Mouse (Mus musculus): ENCODE measurements at regions not wholly inside any gene's neighbourhood (a gene's known extent, or its start where the extent isn't known, plus 50 kb on each side); places are given as distances from the start of the nearest gene placed in this dataset.

GRCm38 (mm10) chr10:111806333-111806732 is 166.1 kb upstream of the Krr1 start:
- H3K4me2 ChIP-seq (replicated peaks; ENCODE audit: low read depth, low read length), result no peak overlapping the region
- H3K27ac ChIP-seq (ENCODE audit: low read length), result no peak overlapping the region

GRCm38 (mm10) chr10:111806916-111807315 is 165.5 kb upstream of the Krr1 start:
- Histone ChIP-seq H3K27ac (ENCODE audit: low read length) (peak overlapping the region; percentile 5; the same call in 1 of the 2 replicates), H3K4me3 (ENCODE audit: low read length) (no peak overlapping the region), H3K27me3 (ENCODE audit: insufficient read depth, low read length) (no peaks in the 10 kb centered on the region), H3K4me2 (replicated peaks; ENCODE audit: low read depth, low read length) (no peak overlapping the region), H3K4me1 (ENCODE audit: insufficient read depth, low read length) (peaks cover 18% of the 10 kb centered on the region), H3K9ac (replicated peaks; ENCODE audit: low read length) (no peak overlapping the region), H3K9me3 (ENCODE audit: low read length) (no peaks in the 10 kb centered on the region), H3K36me3 (ENCODE audit: insufficient read depth, low read length) (no peaks in the 10 kb centered on the region)
- ATAC-seq (ENCODE audit: low FRiP score, low TSS enrichment), result 0 out of 2 replicates have a peak, but pooled peaks have one; percentile 27
- WGBS, result 20% methylated on average over 5 of the region's 5 CpGs

More at GRCm38 (mm10) chr10:111806333-111806732, 166.1 kb upstream of the Krr1 start:
- H3K27me3 ChIP-seq (ENCODE audit: insufficient read depth, low read length), result no peaks in the 10 kb centered on the region
- WGBS, result 73% methylated on average over 3 of the region's 3 CpGs
- no peak overlapping the region for H3K9ac ChIP-seq (replicated peaks; ENCODE audit: low read length)
- peaks cover 24% of the 10 kb centered on the region for H3K4me1 ChIP-seq (ENCODE audit: insufficient read depth, low read length)
- ATAC-seq (ENCODE audit: low FRiP score, low TSS enrichment), result no peak
- no peak overlapping the region for H3K4me3 ChIP-seq (ENCODE audit: low read length)
- H3K9me3 ChIP-seq (ENCODE audit: low read length), result no peaks in the 10 kb centered on the region
- no peaks in the 10 kb centered on the region for H3K36me3 ChIP-seq (ENCODE audit: insufficient read depth, low read length)

- ATAC-seq (ENCODE audit: low FRiP score, low TSS enrichment), result no peak
These were observed 158.7 kb upstream of the Krr1 start for GRCm38 (mm10) chr10:111813736-111814135.

GRCm38 (mm10) chr10:111814648-111815047 is 157.8 kb upstream of the Krr1 start:
- H3K9me3 ChIP-seq (ENCODE audit: low read length), result no peaks in the 10 kb centered on the region
- no peak overlapping the region for H3K4me3 ChIP-seq (ENCODE audit: low read length)
- ATAC-seq (ENCODE audit: low FRiP score, low TSS enrichment), result no peak
- H3K4me1 ChIP-seq (ENCODE audit: insufficient read depth, low read length), result peaks cover 5% of the 10 kb centered on the region; the same call in 1 of the 2 replicates
- 64% methylated on average over 5 of the region's 5 CpGs for WGBS
- H3K4me2 ChIP-seq (replicated peaks; ENCODE audit: low read depth, low read length), result no peak overlapping the region
- H3K27me3 ChIP-seq (ENCODE audit: insufficient read depth, low read length), result no peaks in the 10 kb centered on the region
- no peaks in the 10 kb centered on the region for H3K36me3 ChIP-seq (ENCODE audit: insufficient read depth, low read length)
- no peak overlapping the region for H3K27ac ChIP-seq (ENCODE audit: low read length)
- H3K9ac ChIP-seq (replicated peaks; ENCODE audit: low read length), result no peak overlapping the region

More at GRCm38 (mm10) chr10:111813736-111814135, 158.7 kb upstream of the Krr1 start:
- Histone ChIP-seq H3K4me2 (replicated peaks; ENCODE audit: low read depth, low read length) (no peak overlapping the region), H3K36me3 (ENCODE audit: insufficient read depth, low read length) (no peaks in the 10 kb centered on the region), H3K9ac (replicated peaks; ENCODE audit: low read length) (no peak overlapping the region), H3K4me1 (ENCODE audit: insufficient read depth, low read length) (peaks cover 4% of the 10 kb centered on the region; the same call in 1 of the 2 replicates), H3K9me3 (ENCODE audit: low read length) (no peaks in the 10 kb centered on the region), H3K27me3 (ENCODE audit: insufficient read depth, low read length) (no peaks in the 10 kb centered on the region), H3K4me3 (ENCODE audit: low read length) (no peak overlapping the region), H3K27ac (ENCODE audit: low read length) (no peak overlapping the region)
- 83% methylated on average over 4 of the region's 4 CpGs for WGBS

GRCm38 (mm10) chr10:111815160-111815559 is 157.3 kb upstream of the Krr1 start:
- H3K36me3 ChIP-seq (ENCODE audit: insufficient read depth, low read length), result no peaks in the 10 kb centered on the region
- no peak overlapping the region for H3K27ac ChIP-seq (ENCODE audit: low read length)
- H3K4me2 ChIP-seq (replicated peaks; ENCODE audit: low read depth, low read length), result no peak overlapping the region
- peaks cover 5% of the 10 kb centered on the region; the same call in 1 of the 2 replicates for H3K4me1 ChIP-seq (ENCODE audit: insufficient read depth, low read length)
- no peaks in the 10 kb centered on the region for H3K9me3 ChIP-seq (ENCODE audit: low read length)
- no peak overlapping the region for H3K4me3 ChIP-seq (ENCODE audit: low read length)
- no peaks in the 10 kb centered on the region for H3K27me3 ChIP-seq (ENCODE audit: insufficient read depth, low read length)
- WGBS, result 88% methylated on average over 2 of the region's 2 CpGs
- no peak for ATAC-seq (ENCODE audit: low FRiP score, low TSS enrichment)
- no peak overlapping the region for H3K9ac ChIP-seq (replicated peaks; ENCODE audit: low read length)

- WGBS, result 85% methylated on average over 7 of the region's 7 CpGs
- H3K9me3 ChIP-seq (ENCODE audit: low read length), result no peaks in the 10 kb centered on the region
- no peak overlapping the region for H3K4me2 ChIP-seq (replicated peaks; ENCODE audit: low read depth, low read length)
- no peak overlapping the region for H3K4me3 ChIP-seq (ENCODE audit: low read length)
- no peak overlapping the region for H3K27ac ChIP-seq (ENCODE audit: low read length)
- peaks cover 5% of the 10 kb centered on the region; the same call in 1 of the 2 replicates for H3K4me1 ChIP-seq (ENCODE audit: insufficient read depth, low read length)
- no peaks in the 10 kb centered on the region for H3K27me3 ChIP-seq (ENCODE audit: insufficient read depth, low read length)
- H3K9ac ChIP-seq (replicated peaks; ENCODE audit: low read length), result no peak overlapping the region
- no peaks in the 10 kb centered on the region for H3K36me3 ChIP-seq (ENCODE audit: insufficient read depth, low read length)
- no peak for ATAC-seq (ENCODE audit: low FRiP score, low TSS enrichment)
These were observed 156.5 kb upstream of the Krr1 start for GRCm38 (mm10) chr10:111815821-111816599.

- no peaks in the 10 kb centered on the region for H3K27me3 ChIP-seq (ENCODE audit: insufficient read depth, low read length)
- H3K27ac ChIP-seq (ENCODE audit: low read length), result no peak overlapping the region
- H3K4me2 ChIP-seq (replicated peaks; ENCODE audit: low read depth, low read length), result no peak overlapping the region
- no peak for ATAC-seq (ENCODE audit: low FRiP score, low TSS enrichment)
- peaks cover 5% of the 10 kb centered on the region; the same call in 1 of the 2 replicates for H3K4me1 ChIP-seq (ENCODE audit: insufficient read depth, low read length)
- H3K9me3 ChIP-seq (ENCODE audit: low read length), result no peaks in the 10 kb centered on the region
- no peaks in the 10 kb centered on the region for H3K36me3 ChIP-seq (ENCODE audit: insufficient read depth, low read length)
- H3K4me3 ChIP-seq (ENCODE audit: low read length), result no peak overlapping the region
- no peak overlapping the region for H3K9ac ChIP-seq (replicated peaks; ENCODE audit: low read length)
- WGBS, result 94% methylated on average over 8 of the region's 8 CpGs
These were observed 152.6 kb upstream of the Krr1 start for GRCm38 (mm10) chr10:111819755-111820451.

GRCm38 (mm10) chr10:111824820-111825219 is 147.6 kb upstream of the Krr1 start:
- H3K9me3 ChIP-seq (ENCODE audit: low read length), result no peaks in the 10 kb centered on the region
- H3K36me3 ChIP-seq (ENCODE audit: insufficient read depth, low read length), result no peaks in the 10 kb centered on the region
- no peak overlapping the region for H3K27ac ChIP-seq (ENCODE audit: low read length)
- no peak overlapping the region for H3K4me3 ChIP-seq (ENCODE audit: low read length)
- H3K27me3 ChIP-seq (ENCODE audit: insufficient read depth, low read length), result no peaks in the 10 kb centered on the region
- no peak overlapping the region for H3K9ac ChIP-seq (replicated peaks; ENCODE audit: low read length)
- peaks cover 5% of the 10 kb centered on the region; the same call in 1 of the 2 replicates for H3K4me1 ChIP-seq (ENCODE audit: insufficient read depth, low read length)
- H3K4me2 ChIP-seq (replicated peaks; ENCODE audit: low read depth, low read length), result no peak overlapping the region
- 63% methylated on average over 4 of the region's 4 CpGs for WGBS
- no peak for ATAC-seq (ENCODE audit: low FRiP score, low TSS enrichment)

GRCm38 (mm10) chr10:111826033-111826754 is 146.3 kb upstream of the Krr1 start:
- no peak overlapping the region for H3K4me2 ChIP-seq (replicated peaks; ENCODE audit: low read depth, low read length)
- H3K36me3 ChIP-seq (ENCODE audit: insufficient read depth, low read length), result no peaks in the 10 kb centered on the region
- no peaks in the 10 kb centered on the region for H3K27me3 ChIP-seq (ENCODE audit: insufficient read depth, low read length)
- ATAC-seq (ENCODE audit: low FRiP score, low TSS enrichment), result no peak
- WGBS, result 84% methylated on average over 4 of the region's 4 CpGs
- no peak overlapping the region for H3K4me3 ChIP-seq (ENCODE audit: low read length)
- no peaks in the 10 kb centered on the region for H3K9me3 ChIP-seq (ENCODE audit: low read length)
- H3K9ac ChIP-seq (replicated peaks; ENCODE audit: low read length), result no peak overlapping the region
- H3K27ac ChIP-seq (ENCODE audit: low read length), result no peak overlapping the region
- peaks cover 5% of the 10 kb centered on the region; the same call in 1 of the 2 replicates for H3K4me1 ChIP-seq (ENCODE audit: insufficient read depth, low read length)

All from kidney, embryonic 16.5 days (tissue).